Mouse (Mus musculus) adrenal gland, postnatal 14 days (tissue): ENCODE measurements around the gene Zfyve27. TPM values are rescaled to one million over a fixed set of nuclear protein-coding genes. Genes with fewer than 3 reads are reported as not detected.

Experiments
- DNase-seq: peaks from one replicate; pipeline ENCODE4 v3.0.0; 2021; ENCODE audit warnings: mixed read lengths
- long read RNA-seq, 2 experiments: library from polyadenylated mRNA; stranded (forward); transcript quantifications; one replicate each; pipeline ENCODE4 v2.0.0; 2021
- total RNA-seq: library from RNA; stranded (reverse); gene quantifications from 2 replicates; pipeline ENCODE4 v1.2.3, GENCODE M21; 2021

Zfyve27 gene
- 42.7 and 45.0 TPM in 2 replicates for total RNA-seq
- long read RNA-seq, experiment 1, full-length matches to known transcripts, result 13 of 45 reads
- long read RNA-seq, experiment 1, partial matches to known transcripts, result 0 of 45 reads
- long read RNA-seq, experiment 1, other reads (novel, unspliced or antisense), result 32 of 45 reads
- long read RNA-seq, experiment 2, transcript Zfyve27-201 (12 exons, 2,573 nt), result major isoform, 9 of 29 reads
- long read RNA-seq, experiment 2, partial matches to known transcripts, result 1 of 29 reads
- long read RNA-seq, experiment 2, other reads (novel, unspliced or antisense), result 19 of 29 reads

- DNase-seq, result no peak
Observed at GRCm38 (mm10) chr19:42163764-42164163, at the start of gene Zfyve27. Gene Zfyve27, plus strand, starts transcription at chr19:42163951.

GRCm38 (mm10) chr19:42115783-42116335 is 47.9 kb upstream of the Zfyve27 start:
- DNase-seq, result no peak

DNA sequence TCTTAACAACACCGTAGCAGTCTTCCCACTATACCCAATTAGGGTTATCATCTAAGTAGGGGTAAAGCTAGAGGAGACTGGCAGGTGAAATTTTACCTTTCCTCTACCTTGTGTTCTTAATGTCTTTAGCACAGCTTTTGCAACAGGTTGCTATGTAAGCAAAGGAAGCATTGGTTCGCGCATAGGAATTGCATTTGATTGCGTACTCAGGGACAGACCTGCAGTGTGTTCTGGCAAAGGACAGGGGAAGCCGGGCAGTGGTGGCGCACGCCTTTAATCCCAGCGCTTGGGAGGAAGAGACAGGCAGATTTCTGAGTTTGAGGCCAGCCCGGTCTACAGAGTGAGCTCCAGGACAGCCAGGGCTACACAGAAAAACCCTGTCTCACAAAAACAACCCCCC is 45.6 kb upstream of the Zfyve27 start:
- DNase-seq, result no peak

DNA sequence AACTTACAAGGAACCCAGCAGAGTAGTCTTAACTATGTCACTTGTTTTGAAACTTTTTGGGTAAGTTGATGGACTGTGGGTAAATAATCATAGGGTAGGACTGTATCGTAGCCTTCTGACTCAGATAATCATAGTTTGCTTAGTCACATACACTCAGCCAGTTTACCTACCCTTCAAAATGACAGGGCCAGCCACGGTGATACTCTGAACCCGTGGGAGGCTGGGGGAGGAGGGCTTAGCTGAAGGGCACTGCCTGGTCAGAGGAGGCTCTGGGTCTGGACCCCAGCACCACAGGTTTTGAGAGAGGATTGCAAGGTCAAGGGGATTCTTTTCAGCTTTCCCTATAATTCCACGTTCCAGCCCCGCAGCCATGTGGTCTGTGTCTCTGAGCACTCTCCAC is 45.2 kb upstream of the Zfyve27 start:
- DNase-seq, result no peak

GRCm38 (mm10) chr19:42120451-42120850 is 43.3 kb upstream of the Zfyve27 start:
- DNase-seq, result peak; percentile 61

DNA sequence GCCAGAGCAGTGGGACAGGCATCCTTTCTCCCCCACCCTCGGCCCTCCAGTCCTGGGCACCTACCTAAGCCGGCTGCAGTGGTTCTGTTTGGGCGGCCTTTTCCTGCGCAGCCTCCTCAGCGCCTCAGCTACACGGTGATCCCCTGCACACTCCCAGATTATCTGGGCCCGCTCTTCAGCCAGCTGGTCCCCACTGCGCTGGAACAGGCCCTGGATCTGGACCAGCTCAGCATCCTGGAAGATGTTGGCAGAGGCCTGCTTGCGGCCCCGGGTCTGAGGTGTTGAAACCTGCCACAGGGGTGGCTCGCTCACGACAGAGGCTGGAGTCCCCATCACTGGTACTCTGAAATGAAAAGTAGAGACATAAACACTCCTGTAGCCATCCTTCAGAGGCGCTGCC is 39.1 kb upstream of the Zfyve27 start:
- DNase-seq, result no peak

- DNase-seq, result peak; percentile 34
Observed at GRCm38 (mm10) chr19:42125501-42126218, 38.1 kb upstream of the Zfyve27 start.

GRCm38 (mm10) chr19:42126219-42126605 is 37.5 kb upstream of the Zfyve27 start:
- peak; percentile 69 for DNase-seq

DNA sequence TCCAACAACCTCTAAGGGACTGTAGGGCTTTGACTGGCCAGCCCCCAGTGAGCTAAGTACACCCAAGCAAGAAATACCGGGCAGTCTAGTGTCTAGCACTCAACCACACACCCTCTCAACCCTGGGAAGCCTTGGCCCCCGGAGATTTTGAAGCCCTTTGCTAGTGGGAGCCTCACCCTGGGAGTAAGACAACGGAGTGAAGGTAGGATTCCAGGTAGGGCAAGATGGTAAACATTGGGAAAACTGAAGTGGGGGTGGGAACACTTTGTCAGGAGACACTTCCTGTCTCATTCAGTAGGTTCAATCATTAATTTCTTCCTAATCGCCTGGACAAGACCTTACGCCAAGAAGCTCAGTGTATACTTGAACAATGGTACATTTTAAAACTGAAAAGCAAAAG is 36.7 kb upstream of the Zfyve27 start:
- DNase-seq, result no peak

- no peak for DNase-seq
Observed at GRCm38 (mm10) chr19:42128052-42128740, 35.6 kb upstream of the Zfyve27 start.

DNA sequence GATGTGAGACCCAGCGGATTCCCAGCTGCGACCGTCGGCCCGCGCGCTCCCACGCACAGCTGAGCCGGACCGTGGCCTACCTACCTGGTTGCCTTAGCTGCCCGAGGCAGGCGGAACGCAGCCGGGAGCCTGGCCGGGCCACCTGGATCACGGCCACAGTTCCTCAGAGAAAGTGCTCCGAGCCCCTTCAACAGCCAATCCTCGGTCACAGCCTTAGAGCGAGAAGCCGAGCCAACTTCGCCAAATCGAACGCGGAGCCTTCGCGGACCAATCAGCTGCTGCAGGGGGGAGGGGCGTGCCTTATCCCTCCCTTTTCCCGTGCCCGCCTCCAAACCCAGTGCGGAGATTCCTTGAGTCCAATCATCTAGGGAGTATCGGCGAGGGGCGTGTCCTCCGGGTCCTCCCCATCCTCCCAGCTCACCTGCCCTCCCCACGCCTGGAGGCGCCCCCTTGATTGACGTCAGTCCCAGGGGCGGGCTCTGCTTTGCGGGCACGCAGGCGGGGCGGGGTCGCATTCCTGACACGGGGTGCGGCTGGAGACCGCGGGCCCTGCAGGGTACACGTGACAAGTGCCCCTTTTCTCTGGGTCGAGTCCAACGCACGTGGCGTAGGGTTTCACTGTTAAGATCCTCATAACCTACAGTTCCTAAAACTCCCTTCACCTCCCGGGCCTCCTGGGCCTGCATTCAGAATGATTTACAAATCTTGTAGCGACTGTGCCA is 34.8 kb upstream of the Zfyve27 start, which contains the start of gene Avpi1:
TSS of gene Avpi1 (minus strand) at position 273 of the 722 bp plus-strand sequence.
- peak; percentile 98 for DNase-seq

GRCm38 (mm10) chr19:42129509-42130293 is 34.0 kb upstream of the Zfyve27 start:
- DNase-seq, result peak; percentile 6

GRCm38 (mm10) chr19:42130294-42130606 is 33.5 kb upstream of the Zfyve27 start:
- peak; percentile 3 for DNase-seq

DNA sequence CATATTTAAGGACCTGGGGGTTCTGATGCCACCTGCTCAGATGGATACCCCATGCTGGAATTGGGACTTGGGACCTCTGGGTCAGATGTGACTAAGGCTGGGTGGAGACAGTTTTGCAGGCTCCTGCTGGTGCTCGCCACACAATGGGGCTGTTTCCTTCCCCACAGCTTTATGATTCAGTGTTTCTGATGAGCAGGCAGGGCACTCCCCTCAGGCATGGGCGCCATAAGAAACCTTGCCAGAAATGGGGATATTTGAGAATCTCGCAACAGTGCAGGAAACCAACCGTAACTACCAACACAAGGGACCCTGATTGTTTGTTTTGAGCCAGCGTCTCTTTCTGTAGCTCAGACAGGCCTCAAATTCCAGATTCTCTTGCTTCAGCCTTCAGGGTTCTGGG is 32.6 kb upstream of the Zfyve27 start:
- no peak for DNase-seq

- no peak for DNase-seq
Observed at GRCm38 (mm10) chr19:42135070-42135469, 28.7 kb upstream of the Zfyve27 start.

GRCm38 (mm10) chr19:42136126-42136525 is 27.6 kb upstream of the Zfyve27 start:
- DNase-seq, result no peak

- DNase-seq, result no peak
Observed at GRCm38 (mm10) chr19:42137167-42137672, 26.5 kb upstream of the Zfyve27 start.

DNA sequence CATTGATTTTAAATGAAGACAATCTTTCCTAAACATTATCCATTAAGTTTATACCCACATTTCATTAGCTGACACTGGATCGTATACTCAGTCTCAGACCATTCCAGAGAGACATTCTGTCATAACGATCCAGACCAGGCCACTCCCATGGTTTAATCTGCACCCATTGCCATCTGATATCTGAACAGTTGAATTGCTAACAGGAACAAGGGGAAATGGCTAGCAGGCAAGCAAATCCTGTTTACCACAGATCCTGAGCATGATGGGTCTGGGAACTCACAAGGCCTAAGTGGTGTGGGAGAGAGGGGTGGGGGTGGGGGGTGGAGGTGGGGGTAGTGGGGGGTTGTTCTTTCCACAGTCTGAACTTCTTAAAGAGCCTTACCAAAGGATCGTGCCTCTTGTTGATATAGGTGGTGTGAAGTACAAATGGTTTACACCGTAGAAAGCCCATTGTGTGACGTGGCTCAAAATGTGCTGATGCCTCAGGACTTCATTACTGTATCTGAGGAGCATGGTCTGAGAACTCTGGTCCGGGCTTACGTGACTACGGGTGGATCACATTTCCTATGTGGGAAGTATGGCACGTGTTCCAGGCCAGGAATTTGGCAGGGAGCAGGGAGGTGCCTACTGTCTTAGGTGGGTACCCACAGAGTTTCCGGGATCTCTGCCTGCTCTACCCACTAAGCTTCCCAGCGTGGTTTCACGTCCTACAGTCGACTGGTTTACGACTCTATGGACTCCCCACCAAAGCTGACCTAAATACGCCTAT is 25.1 kb upstream of the Zfyve27 start:
- no peak for DNase-seq

DNA sequence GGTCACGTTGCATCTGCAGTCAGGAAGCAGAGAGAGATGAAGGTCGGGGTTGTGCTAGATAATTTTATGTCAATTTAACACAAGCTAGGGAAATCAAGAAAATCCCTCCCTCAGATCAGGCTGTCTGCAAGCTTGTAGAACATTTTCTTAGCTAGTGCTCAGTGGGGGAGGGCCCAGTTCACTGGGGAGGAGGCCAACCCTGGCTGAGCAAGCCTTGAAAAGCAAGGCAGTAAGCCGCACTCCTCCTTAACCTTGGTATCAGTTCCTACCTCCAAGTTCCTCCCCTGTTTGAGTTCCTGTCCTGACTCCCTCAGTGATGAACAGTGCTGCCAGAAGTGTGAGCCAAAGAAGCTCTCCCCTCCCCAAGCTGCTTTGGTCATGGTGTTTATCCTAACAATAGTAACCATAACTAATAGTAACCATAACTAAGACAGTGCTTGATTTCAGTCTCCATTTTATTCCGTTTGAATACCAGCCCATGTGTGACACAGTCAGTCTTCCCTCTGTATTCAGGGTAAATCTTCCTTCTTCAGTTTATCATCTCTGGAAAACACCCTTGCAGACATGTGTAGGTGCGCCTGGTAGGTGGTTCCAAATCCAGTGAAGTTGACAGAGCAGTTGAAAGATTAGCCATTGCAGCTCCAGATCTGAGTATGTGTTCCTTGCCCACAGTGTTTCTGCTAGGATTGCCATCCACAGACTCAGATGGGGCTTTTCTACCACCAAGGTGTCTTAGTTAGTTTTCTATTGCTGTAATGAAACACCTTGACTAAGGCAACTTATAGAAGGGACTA is 23.8 kb upstream of the Zfyve27 start:
- DNase-seq, result no peak

DNA sequence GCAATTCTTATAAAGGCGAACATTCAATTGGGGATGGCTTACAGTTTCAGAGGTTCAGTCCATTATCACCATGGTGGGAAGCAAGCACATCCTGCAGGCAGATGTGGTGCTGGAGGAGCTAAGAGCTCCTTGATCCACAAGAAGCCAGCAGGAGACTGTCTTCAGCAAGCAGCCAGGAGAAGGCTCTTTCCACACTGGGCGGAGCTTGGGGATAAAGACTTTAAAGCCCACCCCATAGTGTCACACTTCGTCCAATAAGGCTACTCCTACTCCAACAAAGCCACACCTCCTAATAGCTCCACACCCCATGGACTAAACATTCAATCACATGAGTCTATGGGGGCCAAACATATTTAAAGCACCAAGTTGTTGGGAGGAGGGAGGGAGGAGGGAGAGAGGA is 21.8 kb upstream of the Zfyve27 start:
- no peak for DNase-seq
